Mouse (Mus musculus) frontal cortex, postnatal 14 days (tissue): ENCODE data around the gene Opa3.
"Not testable (repeated sequence)": the region's sequence is repeated elsewhere in the genome, so short reads cannot be mapped to it uniquely, and the experiment has no call there.

ENCODE experiments used
- DNase-seq, 2 experiments: peaks; one replicate each; pipeline ENCODE4 v3.0.0; 2022; ENCODE audit warnings: low spot score in 2 of 2

Gene Opa3

GRCm38 (mm10) chr7:19281680-19282304 is 53.7 kb downstream of the Opa3 start:
- DNase-seq = not testable (repeated sequence)

DNA sequence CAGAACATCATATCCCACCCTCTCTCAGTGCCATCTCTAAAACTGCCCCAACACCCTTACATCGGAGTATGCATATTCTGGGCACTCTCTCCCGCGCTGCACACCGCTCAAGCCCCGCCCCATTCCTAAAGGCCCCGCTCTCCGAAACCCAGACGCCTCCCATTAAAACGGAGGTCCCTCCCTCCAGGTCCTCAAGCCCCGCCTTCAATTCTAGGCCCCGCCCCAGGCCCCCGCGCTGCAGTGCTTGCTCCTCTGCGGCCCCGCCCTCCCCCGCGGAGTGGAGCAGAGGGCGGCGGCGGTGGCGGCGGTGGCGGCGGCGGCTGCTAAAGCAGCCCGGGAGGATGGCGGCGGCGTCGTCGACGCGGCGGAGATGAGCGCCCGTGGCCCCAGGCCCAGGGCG is 54.3 kb downstream of the Opa3 start, which contains the start of gene Rtn2:
Gene Rtn2, plus strand, starts transcription at position 240 of the 400 bp plus-strand sequence.
- DNase-seq = peak; percentile 74 to 81

DNA sequence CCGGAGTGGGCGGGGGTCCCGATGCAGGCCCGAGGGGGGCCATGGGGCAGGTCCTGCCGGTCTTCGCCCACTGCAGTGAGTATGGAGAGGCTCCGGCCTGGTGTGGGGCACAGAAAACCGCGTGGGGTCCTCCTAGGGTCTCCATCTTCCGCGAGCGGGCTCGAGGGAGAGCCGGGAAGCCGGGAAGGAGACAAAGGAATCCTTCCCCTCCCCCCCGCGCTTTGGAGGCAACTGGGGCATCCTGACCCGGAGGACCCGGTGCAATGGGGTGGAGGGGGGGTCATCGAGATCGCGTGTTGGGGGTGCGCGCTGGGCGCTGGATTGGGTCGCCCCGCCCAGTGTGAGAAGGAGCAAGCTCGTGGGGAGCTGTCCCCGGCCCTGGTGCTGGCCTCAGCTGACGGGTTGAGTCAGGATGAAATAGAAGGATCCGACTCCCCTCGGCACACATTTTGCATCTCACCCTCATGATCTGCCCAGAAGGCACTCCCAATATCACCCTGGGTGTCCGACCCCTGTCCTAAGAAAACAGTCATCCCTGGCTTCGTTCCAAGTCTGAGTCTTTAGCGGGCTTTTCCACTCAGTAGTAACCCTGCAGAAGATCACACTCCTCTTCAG is 54.8 kb downstream of the Opa3 start:
- peak; percentile 37 to 44 for DNase-seq

- DNase-seq = no peak
Measured at GRCm38 (mm10) chr7:19283406-19283804, 55.3 kb downstream of the Opa3 start.

DNA sequence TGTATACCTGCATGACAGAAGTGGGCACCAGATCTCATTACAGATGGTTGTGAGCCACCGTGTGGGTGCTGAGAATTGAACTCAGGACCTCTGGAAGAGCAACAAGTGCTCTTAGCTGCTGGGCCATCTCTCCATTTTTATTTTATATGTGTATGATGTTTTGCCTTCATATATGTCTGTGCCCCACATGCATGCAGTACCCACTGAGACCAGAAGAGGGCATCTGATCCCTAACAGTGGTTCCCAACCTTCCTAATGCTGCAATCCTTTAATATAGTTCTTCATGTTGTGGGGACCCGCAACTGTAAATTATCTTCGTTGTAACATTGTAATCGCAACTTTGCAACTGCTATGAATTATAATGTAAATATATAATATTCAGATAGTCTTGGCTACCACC is 56.6 kb downstream of the Opa3 start:
- peak in 1 of 2 experiments; percentile 67 for DNase-seq

GRCm38 (mm10) chr7:19290969-19291596 is 62.9 kb downstream of the Opa3 start:
- no peak for DNase-seq

DNA sequence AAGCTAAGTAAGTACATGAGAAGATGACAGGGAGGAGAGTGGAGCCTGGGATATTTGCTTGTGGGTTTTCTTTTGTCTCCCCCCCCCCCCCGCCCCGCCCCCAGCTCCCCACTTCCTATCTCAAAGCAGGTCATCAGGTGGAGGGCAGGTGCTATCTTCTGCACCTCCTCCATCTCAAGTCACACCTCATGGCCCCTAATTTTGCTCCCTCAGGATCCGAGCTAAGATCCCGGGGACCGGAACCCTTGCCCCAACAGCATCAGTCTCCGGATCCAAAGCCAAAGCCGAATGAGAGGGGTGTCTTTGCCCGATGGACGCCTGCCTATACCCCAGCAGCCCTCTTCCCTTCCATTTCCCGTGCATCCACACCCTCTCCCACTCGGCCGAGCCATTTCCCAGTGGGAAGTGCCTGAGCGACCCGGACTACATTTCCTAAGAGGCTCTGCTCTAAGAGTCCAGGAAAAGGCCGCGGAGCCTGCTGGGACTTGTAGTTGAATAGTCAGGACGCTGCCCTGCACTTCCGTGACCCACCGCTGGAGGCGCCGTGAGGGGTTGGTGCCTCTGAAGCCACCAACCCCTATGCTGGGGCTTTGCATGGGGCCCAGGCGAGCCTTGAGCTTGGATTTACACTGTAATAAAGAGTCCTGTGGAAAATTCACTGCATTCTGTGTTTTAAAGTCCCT is 67.5 kb downstream of the Opa3 start:
- DNase-seq = peak; percentile 89 to 95

- no peak for DNase-seq
Measured at GRCm38 (mm10) chr7:19297034-19297433, 68.9 kb downstream of the Opa3 start.

DNA sequence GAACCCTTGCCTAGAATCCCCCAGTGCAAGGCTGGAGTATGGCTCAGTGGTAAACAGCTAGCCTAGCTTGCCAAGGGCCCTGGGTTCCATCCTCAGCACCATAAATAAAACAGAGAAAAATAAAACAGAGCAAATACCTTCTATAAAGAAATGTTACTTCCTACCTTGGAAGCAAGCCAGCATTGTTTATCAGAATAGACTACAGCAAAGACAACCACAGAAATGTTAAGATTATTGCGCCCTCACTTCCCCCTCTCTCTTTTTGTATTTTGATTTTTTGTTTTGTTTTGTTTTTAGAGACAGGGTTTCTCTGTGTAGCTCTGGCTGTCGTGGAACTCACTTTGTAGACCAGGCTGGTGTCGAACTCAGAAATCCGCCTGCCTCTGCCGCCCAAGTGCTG is 69.7 kb downstream of the Opa3 start:
- DNase-seq = no peak

DNA sequence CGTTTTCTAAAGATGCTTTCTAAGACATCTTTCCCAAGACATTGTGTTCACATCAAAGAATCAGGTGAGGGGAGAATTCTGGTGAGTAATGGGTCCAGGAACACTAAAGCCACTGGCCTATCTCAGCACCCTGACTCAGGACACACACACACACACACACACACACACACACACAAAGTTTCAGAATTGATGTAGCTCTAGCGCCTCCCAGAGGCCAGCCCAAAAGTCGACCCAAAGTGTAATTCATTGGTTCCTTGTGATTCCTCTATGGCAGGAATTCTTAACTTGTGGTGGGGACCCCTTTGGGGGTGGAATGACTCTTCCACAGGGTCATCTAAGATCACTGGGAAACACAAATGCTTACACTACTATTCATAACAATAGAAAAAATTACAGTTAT is 71.1 kb downstream of the Opa3 start:
- no peak for DNase-seq

DNA sequence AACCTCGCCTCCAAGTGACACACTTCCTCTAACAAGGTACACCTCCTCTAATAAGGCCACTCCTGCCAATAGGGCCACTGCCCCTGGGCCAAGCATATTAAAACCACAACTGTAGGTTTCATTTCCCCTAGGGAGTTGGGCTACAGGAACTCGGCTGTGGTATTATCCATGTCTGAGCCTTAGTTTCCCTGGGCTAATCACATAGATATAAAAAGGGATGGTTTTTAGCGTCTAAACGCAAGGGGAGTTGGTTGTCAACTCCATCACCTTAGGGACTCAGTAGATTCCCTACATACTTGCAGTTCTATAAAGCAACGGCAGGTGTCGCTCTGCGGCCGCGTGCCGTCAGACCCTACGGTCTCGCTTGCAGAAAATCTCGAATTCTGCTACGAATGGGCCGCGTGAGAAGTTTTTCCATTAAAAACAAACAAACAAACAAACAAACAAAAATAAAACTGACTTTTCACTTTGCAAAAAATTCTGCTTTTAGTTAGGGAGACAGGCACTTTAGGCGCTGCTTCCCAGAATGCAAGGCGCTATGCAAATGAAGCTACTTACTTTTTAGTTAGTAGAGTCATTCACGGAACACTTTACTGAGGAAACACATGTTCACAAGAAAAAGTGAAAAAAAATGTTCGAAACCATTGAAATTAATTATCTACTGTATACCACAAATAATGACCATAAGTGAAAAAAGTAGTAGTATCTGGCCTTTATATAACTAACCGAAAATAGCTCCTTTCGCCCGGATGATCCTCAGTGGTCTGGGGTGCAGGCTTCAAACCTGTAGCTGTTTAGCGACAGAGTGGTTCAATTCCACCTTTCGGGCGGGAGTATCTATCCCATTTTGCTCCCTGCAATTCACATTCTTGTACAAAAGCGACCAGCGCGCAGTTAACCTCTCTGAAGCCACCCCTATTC is 72.6 kb downstream of the Opa3 start:
- peak in 1 of 2 experiments; percentile 75 for DNase-seq

- DNase-seq = no peak
Measured at GRCm38 (mm10) chr7:19301461-19302263, 73.5 kb downstream of the Opa3 start.

DNA sequence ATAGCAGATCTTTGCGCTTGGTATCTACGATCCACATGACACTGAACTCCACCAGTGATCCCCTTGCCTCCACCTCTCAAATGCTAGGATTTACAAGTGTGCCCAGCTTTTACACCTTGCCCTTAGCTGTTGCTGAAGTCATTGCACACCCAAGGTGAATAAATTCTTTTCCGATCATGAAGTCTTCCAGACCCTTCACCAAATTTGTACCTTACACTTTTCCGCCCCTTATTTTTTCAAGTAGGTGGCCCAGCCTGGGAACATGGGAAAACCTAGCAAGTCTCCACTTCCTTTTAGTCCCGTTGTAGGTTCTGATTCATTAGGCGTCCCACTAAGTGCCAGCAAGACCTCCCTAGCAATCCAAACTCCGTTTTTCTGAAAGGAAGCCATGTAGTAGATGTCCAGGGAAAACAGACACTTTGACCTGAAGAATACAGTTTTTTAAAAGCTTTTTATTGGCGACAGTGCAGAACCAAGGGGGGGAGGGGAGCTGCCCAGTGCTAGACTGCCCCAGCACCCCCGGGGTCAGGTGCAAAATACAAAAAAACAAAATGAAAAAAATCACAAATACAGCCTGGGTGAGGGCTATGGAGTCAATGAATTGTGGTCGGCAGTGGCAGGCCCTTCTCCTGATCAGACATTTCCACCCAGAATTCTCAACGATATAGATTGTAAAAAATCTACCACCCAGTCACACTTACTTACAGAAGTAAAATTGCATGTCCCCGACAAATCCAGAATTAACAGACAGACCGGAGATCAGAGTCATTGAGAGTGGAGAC is 74.3 kb downstream of the Opa3 start:
- DNase-seq = no peak

DNA sequence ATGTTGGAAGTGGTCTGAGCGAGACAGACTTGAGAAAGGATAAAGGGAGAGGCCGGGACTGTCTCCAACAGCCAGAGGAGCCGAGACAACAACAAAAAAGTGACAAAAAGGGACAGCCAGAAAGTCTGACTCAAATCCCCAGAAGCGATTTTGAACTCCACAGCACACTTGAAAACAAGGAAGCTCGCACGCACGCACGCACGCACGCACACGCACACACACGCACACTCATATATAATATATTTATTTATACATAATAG is 74.8 kb downstream of the Opa3 start:
- DNase-seq = no peak

- peak in 1 of 2 experiments; percentile 58 for DNase-seq
Measured at GRCm38 (mm10) chr7:19303770-19304169, 75.6 kb downstream of the Opa3 start.

DNA sequence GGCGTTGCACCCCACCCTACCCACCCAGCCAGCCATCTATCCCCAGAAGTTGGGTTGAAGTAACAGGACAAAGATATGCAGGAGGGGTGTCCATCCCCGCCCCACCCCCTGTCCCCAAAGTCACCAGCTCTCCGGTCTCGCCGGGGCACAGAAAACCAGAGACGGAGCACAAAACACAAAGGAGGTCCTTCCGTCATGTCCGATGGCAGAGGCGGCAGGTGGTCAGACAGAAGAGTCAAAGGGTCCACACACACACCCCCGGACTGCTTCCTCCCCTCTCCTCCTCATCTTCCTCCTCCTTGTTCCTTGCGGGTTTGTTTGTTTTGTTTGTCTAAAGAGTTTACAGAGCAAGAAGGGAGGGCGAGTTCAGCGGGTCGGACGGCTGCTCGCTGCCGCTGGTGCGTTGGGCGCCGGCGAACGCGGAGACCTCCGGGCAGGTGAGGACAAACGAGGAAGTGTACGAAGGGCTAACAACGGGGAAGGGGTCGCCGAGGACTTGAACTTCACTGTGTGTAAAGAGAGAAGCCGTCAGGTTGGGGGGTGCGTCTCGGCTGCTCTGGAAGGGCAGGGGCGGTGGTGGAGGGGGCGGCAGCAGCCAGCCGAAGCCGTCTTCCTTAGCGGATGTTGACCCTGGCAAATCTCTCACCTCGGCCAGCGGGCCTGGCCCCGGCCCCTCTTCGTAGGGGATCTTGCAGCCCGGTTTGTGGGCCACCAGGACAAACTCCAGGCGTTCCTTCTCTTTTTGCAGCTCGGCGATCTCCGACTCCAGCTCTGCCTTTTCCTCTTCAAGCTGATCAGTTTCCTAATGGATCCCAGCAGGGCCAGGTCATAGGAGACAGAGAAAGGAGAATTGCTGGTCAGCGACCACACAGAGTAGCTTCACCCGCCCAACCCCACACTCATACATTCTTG is 76.6 kb downstream of the Opa3 start:
- DNase-seq = no peak

- DNase-seq = no peak
Measured at GRCm38 (mm10) chr7:19305413-19305735, 77.2 kb downstream of the Opa3 start.
